Mouse (Mus musculus) midbrain, postnatal 0 days (tissue): ENCODE measurements around the gene Dffa. TPM values are rescaled to one million over a fixed set of nuclear protein-coding genes. Genes with fewer than 3 reads are reported as not detected.
A peak's percentile ranks its signal among the peaks of the same experiment; 100 is the strongest.

ENCODE experiments used
- ATAC-seq: fragments of 200-750 bp; cut with Nextera tagmentation; 2 replicates; pipeline ENCODE4 v1.8.0; 2017; ENCODE audit warnings: moderate number of reproducible peaks, mild to moderate bottlenecking, moderate TSS enrichment, moderate library complexity; ENCODE audit not compliant: low FRiP score
- DNase-seq: peaks from one replicate; pipeline ENCODE4 v3.0.0-alpha.2; 2015; ENCODE audit warnings: low spot score
- H3K27ac ChIP-seq: fragments of 300-500 bp; sonication (generic); 2 replicates; pipeline ENCODE4 v1.5.1; 2014; ENCODE audit warnings: low read depth, mild to moderate bottlenecking, low read length, mixed read lengths
- H3K27me3 ChIP-seq: fragments of 300-500 bp; sonication (generic); 2 replicates; pipeline ENCODE4 v1.6.1; 2014; ENCODE audit warnings: low read length, control low read depth, mixed read lengths; ENCODE audit not compliant: insufficient read depth
- H3K36me3 ChIP-seq: fragments of 300-500 bp; sonication (generic); 2 replicates; pipeline ENCODE4 v1.6.1; 2014; ENCODE audit warnings: low read length, control low read depth, mixed read lengths; ENCODE audit not compliant: insufficient read depth
- H3K4me1 ChIP-seq: fragments of 300-500 bp; sonication (generic); 2 replicates; pipeline ENCODE4 v1.6.1; 2014; ENCODE audit warnings: mild to moderate bottlenecking, control low read depth, antibody characterized with exemption, low read length, mixed read lengths; ENCODE audit not compliant: insufficient read depth
- H3K4me2 ChIP-seq: fragments of 300-500 bp; sonication (generic); 2 replicates; pipeline ENCODE4 v1.6.1; 2014; ENCODE audit warnings: low read depth, mild to moderate bottlenecking, low read length, mixed read lengths; ENCODE audit not compliant: poor library complexity, severe bottlenecking
- H3K4me3 ChIP-seq: fragments of 300-500 bp; sonication (generic); 2 replicates; pipeline ENCODE4 v1.5.1; 2014; ENCODE audit warnings: low read depth, mild to moderate bottlenecking, low read length, moderate library complexity
- H3K9ac ChIP-seq: fragments of 300-500 bp; sonication (generic); replicated peaks from 2 replicates; pipeline ENCODE4 v1.6.1; 2014; ENCODE audit warnings: mild to moderate bottlenecking, low read length, moderate library complexity, mixed read lengths; ENCODE audit not compliant: poor library complexity, severe bottlenecking
- H3K9me3 ChIP-seq: fragments of 300-500 bp; sonication (generic); 2 replicates; pipeline ENCODE4 v1.6.1; 2016; ENCODE audit warnings: low read length, control low read depth
- CTCF ChIP-seq: IDR thresholded peaks from 2 replicates; pipeline ENCODE4 v1.5.1; 2016; ENCODE audit warnings: antibody characterized with exemption, mild to moderate bottlenecking
- WGBS: fragments of 180-500 bp; shearing (Covaris S2); extraction: QIAGEN DNeasy Blood & Tissue Kit; methylation state at CpG from one replicate; pipeline ENCODE4 v1.1.7; 2014; 5-methylcytosine and 5-hydroxymethylcytosine counted together
- polyA plus RNA-seq: library from polyadenylated mRNA; unstranded; fragments of >200 nt; fragmentation: Nextera tagmentation; extraction: Ambion mirVana; gene quantifications from 2 replicates; pipeline ENCODE4 v1.2.1, GENCODE M21; 2015
- total RNA-seq: library from RNA; depleted of rRNA; stranded (reverse); fragments of >200 nt; gene quantifications from 2 replicates; pipeline ENCODE4 v1.2.3, GENCODE M21; 2014

Dffa gene
- total and polyA plus RNA-seq, 2 experiments from 2014 or later: 10.5 to 23.3 TPM

GRCm38 (mm10) chr4:149128467-149128866 lies 24.5 kb downstream of the Dffa start:
- Histone ChIP-seq H3K27me3 (no peaks in the 10 kb centered on the region), H3K4me2 (no peak overlapping the region), H3K9me3 (no peaks in the 10 kb centered on the region), H3K27ac (no peak overlapping the region), H3K36me3 (peaks cover 10% of the 10 kb centered on the region), H3K4me3 (no peak overlapping the region), H3K4me1 (no peaks in the 10 kb centered on the region), H3K9ac (no peak overlapping the region)
- no peak for ATAC-seq
- no peak for TF ChIP-seq CTCF
- 84% methylated on average over 18 of the region's 18 CpGs for WGBS
- no peak for DNase-seq

GRCm38 (mm10) chr4:149131021-149131752 lies 27.2 kb downstream of the Dffa start:
- H3K9me3 ChIP-seq: no peaks in the 10 kb centered on the region
- no peak overlapping the region for H3K4me2 ChIP-seq
- no peak for TF ChIP-seq CTCF
- H3K4me1 ChIP-seq: no peaks in the 10 kb centered on the region
- no peak for ATAC-seq
- H3K27ac ChIP-seq: no peak overlapping the region
- H3K4me3 ChIP-seq: no peak overlapping the region
- no peak for DNase-seq
- H3K27me3 ChIP-seq: no peaks in the 10 kb centered on the region
- peaks cover 10% of the 10 kb centered on the region for H3K36me3 ChIP-seq
- 93% methylated on average over 23 of the region's 23 CpGs for WGBS
- no peak overlapping the region for H3K9ac ChIP-seq

GRCm38 (mm10) chr4:149131789-149132565 lies 28.0 kb downstream of the Dffa start:
- H3K36me3 ChIP-seq: peaks cover 10% of the 10 kb centered on the region
- H3K27me3 ChIP-seq: no peaks in the 10 kb centered on the region
- H3K4me3 ChIP-seq: no peak overlapping the region
- 91% methylated on average over 21 of the region's 21 CpGs for WGBS
- ATAC-seq (no peak), DNase-seq (no peak)
- no peak overlapping the region for H3K9ac ChIP-seq
- no peak overlapping the region for H3K27ac ChIP-seq
- H3K4me2 ChIP-seq: no peak overlapping the region
- no peaks in the 10 kb centered on the region for H3K9me3 ChIP-seq
- peaks cover 4% of the 10 kb centered on the region; the same call in 1 of the 2 replicates for H3K4me1 ChIP-seq
- no peak for TF ChIP-seq CTCF

GRCm38 (mm10) chr4:149133395-149133794 lies 29.4 kb downstream of the Dffa start:
- Histone ChIP-seq H3K4me3 (no peak overlapping the region), H3K27ac (no peak overlapping the region), H3K9me3 (no peaks in the 10 kb centered on the region), H3K9ac (no peak overlapping the region), H3K4me2 (no peak overlapping the region), H3K4me1 (peaks cover 4% of the 10 kb centered on the region; the same call in 1 of the 2 replicates), H3K36me3 (peaks cover 9% of the 10 kb centered on the region), H3K27me3 (no peaks in the 10 kb centered on the region)
- ATAC-seq (no peak), DNase-seq (no peak)
- TF ChIP-seq CTCF: no peak
- 86% methylated on average over 5 of the region's 5 CpGs for WGBS

GRCm38 (mm10) chr4:149136116-149136850 lies 32.3 kb downstream of the Dffa start:
- DNase-seq: no peak
- no peak for TF ChIP-seq CTCF
- Histone ChIP-seq H3K4me3 (peak overlapping the region; percentile 62), H3K36me3 (peaks cover under 1% of the 10 kb centered on the region; the same call in 1 of the 2 replicates), H3K27me3 (no peaks in the 10 kb centered on the region), H3K27ac (no peak overlapping the region), H3K9me3 (no peaks in the 10 kb centered on the region), H3K4me1 (peaks cover 4% of the 10 kb centered on the region; the same call in 1 of the 2 replicates), H3K4me2 (peak overlapping the region; percentile 60; the same call in 1 of the 2 replicates), H3K9ac (peak overlapping the region; percentile 75; the same call in 1 of the 2 replicates)
- WGBS: 66% methylated on average over 18 of the region's 18 CpGs
- ATAC-seq: no peak
